Mouse (Mus musculus): ENCODE results near the gene Gm11983. TPM values are rescaled to one million over a fixed set of nuclear protein-coding genes. Genes with fewer than 3 reads are reported as not detected.
"Not testable (repeated sequence)": the region's sequence is repeated elsewhere in the genome, so short reads cannot be mapped to it uniquely, and the experiment has no call there.

Gene Gm11983
- not detected in 2 replicates for polyA plus RNA-seq (2015; fragmentation: Nextera tagmentation; extraction: Ambion mirVana)

DNA sequence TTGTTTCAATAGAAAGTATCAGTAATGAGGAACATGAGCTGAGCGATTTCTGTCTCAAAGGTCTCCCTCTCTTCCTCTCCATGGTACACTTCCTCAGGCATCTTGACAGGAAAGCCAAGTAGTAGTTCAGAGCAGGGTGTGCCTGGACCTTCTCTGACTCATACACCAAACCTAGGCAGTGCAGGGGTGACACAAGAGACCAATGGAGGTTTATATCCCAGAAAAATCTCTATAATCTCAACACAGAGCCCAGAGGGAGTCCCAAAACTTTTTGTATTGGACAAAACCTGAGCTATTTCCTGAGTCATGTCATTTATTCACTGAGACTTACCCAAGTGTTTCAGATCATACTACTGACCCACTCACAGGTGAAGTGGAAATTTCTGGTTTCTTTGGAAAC, at the start of gene Gm11983:
Gm11983 (minus strand) TSS at position 101 of the 400 bp plus-strand sequence.
- Histone ChIP-seq H3K36me3 (no peaks in the 10 kb centered on the region), H3K9me3 (no peaks in the 10 kb centered on the region), H3K27ac (no peak within 1 kb of the TSS), H3K4me2 (no peak within 1 kb of the TSS), H3K27me3 (replicated peaks) (no peaks in the 10 kb centered on the region), H3K4me3 (replicated peaks) (no peak within 1 kb of the TSS), H3K4me1 (no peaks in the 10 kb centered on the region), H3K9ac (no peak within 1 kb of the TSS)
- WGBS = 81% methylated on average over 1 of the region's 1 CpGs
- no peak for ATAC-seq (ENCODE audit: insufficient read depth, low FRiP score, low read depth)

DNA sequence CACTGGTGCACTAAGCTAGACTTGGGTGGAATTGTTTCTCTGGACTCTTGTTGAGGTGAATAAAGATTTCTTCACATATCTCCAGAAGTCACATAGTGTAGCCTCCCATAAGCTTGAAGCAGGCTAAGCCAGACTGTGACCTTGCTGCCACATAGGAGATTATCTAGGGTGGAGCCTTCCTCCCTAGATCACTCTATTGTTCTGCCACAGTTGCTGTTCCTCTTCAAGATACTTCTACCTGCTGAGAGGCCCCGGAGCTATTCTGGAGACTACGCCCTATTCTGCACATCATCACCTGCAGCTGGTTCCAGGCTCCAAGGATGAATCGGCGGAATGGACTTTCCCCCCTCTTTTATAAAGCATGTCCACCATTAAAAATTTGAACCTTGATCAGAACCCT, 45.6 kb upstream of the Gm11983 start:
- not testable (repeated sequence) for H3K4me2 ChIP-seq; H3K27me3 ChIP-seq (replicated peaks); ATAC-seq (ENCODE audit: insufficient read depth, low FRiP score, low read depth); H3K9ac ChIP-seq; H3K9me3 ChIP-seq; H3K27ac ChIP-seq; H3K4me3 ChIP-seq (replicated peaks); H3K36me3 ChIP-seq; H3K4me1 ChIP-seq
- WGBS = 86% methylated on average over 4 of the region's 4 CpGs

DNA sequence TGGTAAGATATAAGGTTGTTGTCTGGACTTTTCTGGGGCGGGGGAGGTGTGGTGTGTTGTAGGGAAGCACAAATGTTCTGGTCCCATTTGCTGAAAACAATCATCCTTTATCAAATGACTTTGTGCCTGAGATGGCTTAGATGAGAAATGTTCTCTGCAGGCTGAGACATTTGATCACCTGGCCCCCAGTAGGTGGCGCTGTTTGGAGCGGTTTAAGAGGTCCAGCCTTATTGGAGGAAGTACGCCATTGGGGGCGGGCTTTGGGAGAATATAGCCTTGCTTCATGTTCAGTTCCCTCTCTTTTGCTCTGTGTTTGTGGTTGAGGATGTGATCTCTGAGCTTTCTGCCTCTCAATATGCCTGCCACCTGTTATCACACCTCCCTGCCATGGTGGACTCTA, 44.2 kb upstream of the Gm11983 start:
- H3K4me1 ChIP-seq = no peaks in the 10 kb centered on the region
- no peaks in the 10 kb centered on the region for H3K36me3 ChIP-seq
- H3K4me2 ChIP-seq = no peak overlapping the region
- no peak overlapping the region for H3K4me3 ChIP-seq (replicated peaks)
- no peak overlapping the region for H3K27ac ChIP-seq
- H3K27me3 ChIP-seq (replicated peaks) = no peaks in the 10 kb centered on the region
- no peak for ATAC-seq (ENCODE audit: insufficient read depth, low FRiP score, low read depth)
- H3K9ac ChIP-seq = no peak overlapping the region
- no peaks in the 10 kb centered on the region for H3K9me3 ChIP-seq
- 54% methylated on average over 5 of the region's 5 CpGs for WGBS

GRCm38 (mm10) chr11:6877740-6878139, 40.3 kb upstream of the Gm11983 start:
- Histone ChIP-seq H3K4me1 (no peaks in the 10 kb centered on the region), H3K36me3 (no peaks in the 10 kb centered on the region), H3K27me3 (replicated peaks) (no peaks in the 10 kb centered on the region), H3K27ac (no peak overlapping the region), H3K9ac (no peak overlapping the region), H3K4me2 (no peak overlapping the region), H3K4me3 (replicated peaks) (no peak overlapping the region), H3K9me3 (no peaks in the 10 kb centered on the region)
- no peak for ATAC-seq (ENCODE audit: insufficient read depth, low FRiP score, low read depth)
- 64% methylated on average over 6 of the region's 6 CpGs for WGBS

DNA sequence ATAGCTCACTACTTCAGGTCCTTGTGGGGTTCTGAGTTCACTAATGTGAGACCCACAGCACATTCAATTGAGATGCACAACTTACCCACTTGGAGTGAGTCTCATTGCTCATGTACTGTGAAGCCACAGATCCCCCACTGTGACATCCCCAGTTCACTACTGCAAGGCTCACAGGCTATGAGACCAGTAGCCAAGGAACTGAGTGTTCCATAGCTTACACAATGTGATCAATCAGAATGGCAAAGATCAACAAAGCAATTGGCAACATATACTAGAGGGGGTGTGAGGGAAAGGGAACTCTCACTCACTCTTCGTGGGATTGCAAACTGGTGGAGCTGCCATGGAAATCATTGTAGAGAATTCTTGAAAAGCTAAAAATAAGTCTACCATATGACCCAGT, 33.5 kb upstream of the Gm11983 start:
- ATAC-seq (ENCODE audit: insufficient read depth, low FRiP score, low read depth) = no peak
- Histone ChIP-seq H3K9ac (no peak overlapping the region), H3K4me1 (no peaks in the 10 kb centered on the region), H3K4me3 (replicated peaks) (no peak overlapping the region), H3K36me3 (no peaks in the 10 kb centered on the region), H3K4me2 (no peak overlapping the region), H3K27ac (no peak overlapping the region), H3K27me3 (replicated peaks) (no peaks in the 10 kb centered on the region), H3K9me3 (no peaks in the 10 kb centered on the region)
- WGBS = 74% methylated on average over 1 of the region's 1 CpGs

DNA sequence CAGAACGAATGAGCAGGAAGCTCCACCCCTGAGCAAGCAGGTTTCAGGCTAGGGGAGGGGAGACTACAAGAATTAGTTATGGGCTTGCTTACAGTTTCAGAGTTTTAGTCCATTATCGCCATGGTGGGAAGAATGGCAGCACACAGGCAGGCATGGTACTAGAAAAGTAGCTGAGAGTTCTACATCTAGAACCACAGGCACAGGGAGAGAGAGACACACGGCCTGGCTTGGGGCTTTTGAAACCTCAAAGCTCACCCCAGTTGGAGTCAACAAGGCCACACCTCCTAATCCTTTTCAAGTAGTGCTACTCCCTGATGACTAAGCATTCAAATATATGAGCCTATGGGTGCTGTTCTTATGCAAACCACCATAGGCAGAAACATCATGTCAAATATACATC, 28.1 kb upstream of the Gm11983 start:
- no peak overlapping the region for H3K4me3 ChIP-seq (replicated peaks)
- H3K9me3 ChIP-seq = no peaks in the 10 kb centered on the region
- 83% methylated on average over 3 of the region's 3 CpGs for WGBS
- no peak overlapping the region for H3K27ac ChIP-seq
- H3K36me3 ChIP-seq = no peaks in the 10 kb centered on the region
- H3K4me1 ChIP-seq = no peaks in the 10 kb centered on the region
- H3K4me2 ChIP-seq = no peak overlapping the region
- ATAC-seq (ENCODE audit: insufficient read depth, low FRiP score, low read depth) = no peak
- no peaks in the 10 kb centered on the region for H3K27me3 ChIP-seq (replicated peaks)
- no peak overlapping the region for H3K9ac ChIP-seq

- WGBS = 77% methylated on average over 3 of the region's 3 CpGs
- no peak for ATAC-seq (ENCODE audit: insufficient read depth, low FRiP score, low read depth)
Measured at GRCm38 (mm10) chr11:6862185-6862584, 24.7 kb upstream of the Gm11983 start.

GRCm38 (mm10) chr11:6859898-6860858, 22.7 kb upstream of the Gm11983 start:
- H3K4me1 ChIP-seq = no peaks in the 10 kb centered on the region
- H3K4me3 ChIP-seq (replicated peaks) = no peak overlapping the region
- H3K9ac ChIP-seq = no peak overlapping the region
- no peak for ATAC-seq (ENCODE audit: insufficient read depth, low FRiP score, low read depth)
- H3K27me3 ChIP-seq (replicated peaks) = no peaks in the 10 kb centered on the region
- 24% methylated on average over 11 of the region's 11 CpGs for WGBS
- no peak overlapping the region for H3K27ac ChIP-seq
- no peaks in the 10 kb centered on the region for H3K36me3 ChIP-seq
- no peak overlapping the region for H3K4me2 ChIP-seq
- H3K9me3 ChIP-seq = no peaks in the 10 kb centered on the region

More at GRCm38 (mm10) chr11:6862185-6862584, 24.7 kb upstream of the Gm11983 start:
- no peaks in the 10 kb centered on the region for H3K36me3 ChIP-seq
- H3K27ac ChIP-seq = no peak overlapping the region
- H3K4me3 ChIP-seq (replicated peaks) = no peak overlapping the region
- no peaks in the 10 kb centered on the region for H3K27me3 ChIP-seq (replicated peaks)
- no peak overlapping the region for H3K9ac ChIP-seq
- no peaks in the 10 kb centered on the region for H3K9me3 ChIP-seq
- no peak overlapping the region for H3K4me2 ChIP-seq
- no peaks in the 10 kb centered on the region for H3K4me1 ChIP-seq

GRCm38 (mm10) chr11:6859096-6859495, 21.6 kb upstream of the Gm11983 start:
- Histone ChIP-seq H3K4me2 (no peak overlapping the region), H3K36me3 (no peaks in the 10 kb centered on the region), H3K9me3 (no peaks in the 10 kb centered on the region), H3K4me3 (replicated peaks) (no peak overlapping the region), H3K9ac (no peak overlapping the region), H3K27ac (no peak overlapping the region), H3K27me3 (replicated peaks) (no peaks in the 10 kb centered on the region), H3K4me1 (no peaks in the 10 kb centered on the region)
- no peak for ATAC-seq (ENCODE audit: insufficient read depth, low FRiP score, low read depth)
- WGBS = 88% methylated on average over 8 of the region's 8 CpGs

DNA sequence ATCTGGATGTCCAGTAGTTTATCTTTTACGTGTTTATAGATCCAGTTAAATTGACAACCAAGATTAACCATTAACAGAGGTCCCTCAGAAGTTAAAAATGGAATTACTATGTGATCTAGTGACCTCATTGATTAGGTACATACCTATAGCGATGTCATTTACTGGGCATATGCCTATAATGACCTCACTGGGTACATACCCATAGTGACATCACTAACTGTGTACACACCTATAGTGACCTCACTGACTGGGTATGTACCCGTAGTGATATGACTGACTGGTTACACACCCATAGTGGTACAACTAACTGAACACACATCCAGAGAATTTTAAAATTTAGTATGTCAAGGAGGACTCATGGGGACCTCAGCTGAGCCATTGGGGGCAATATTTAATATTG, 18.5 kb upstream of the Gm11983 start:
- no peaks in the 10 kb centered on the region for H3K9me3 ChIP-seq
- H3K4me2 ChIP-seq = no peak overlapping the region
- no peak overlapping the region for H3K27ac ChIP-seq
- H3K4me3 ChIP-seq (replicated peaks) = no peak overlapping the region
- H3K36me3 ChIP-seq = no peaks in the 10 kb centered on the region
- no peaks in the 10 kb centered on the region for H3K27me3 ChIP-seq (replicated peaks)
- H3K4me1 ChIP-seq = no peaks in the 10 kb centered on the region
- H3K9ac ChIP-seq = no peak overlapping the region
- 63% methylated on average over 3 of the region's 3 CpGs for WGBS
- ATAC-seq (ENCODE audit: insufficient read depth, low FRiP score, low read depth) = 0 out of 2 replicates have a peak, but pooled peaks have one; percentile 22

DNA sequence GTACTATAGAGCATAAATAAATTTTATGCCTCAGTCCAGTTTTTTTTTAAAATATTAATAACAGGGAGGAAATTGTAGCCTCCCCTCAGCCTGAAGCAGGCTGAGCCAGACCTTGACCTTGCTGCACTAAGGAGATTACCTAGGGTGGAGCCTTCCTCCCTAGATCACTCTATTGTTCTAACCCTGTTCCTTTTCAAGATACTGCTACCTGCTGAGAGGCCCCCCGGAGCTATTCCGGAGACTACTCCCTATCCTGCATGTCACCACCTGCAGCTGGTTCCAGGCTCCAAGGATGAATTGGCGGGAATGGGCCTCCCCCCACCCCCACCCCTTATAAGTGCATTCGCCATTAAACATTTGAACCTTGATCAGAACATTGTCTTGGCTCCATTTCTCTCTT, 15.9 kb upstream of the Gm11983 start:
- not testable (repeated sequence) for H3K9me3 ChIP-seq; H3K27ac ChIP-seq; ATAC-seq (ENCODE audit: insufficient read depth, low FRiP score, low read depth); H3K9ac ChIP-seq; H3K4me1 ChIP-seq; H3K4me2 ChIP-seq; H3K4me3 ChIP-seq (replicated peaks); H3K27me3 ChIP-seq (replicated peaks); H3K36me3 ChIP-seq
- WGBS = 76% methylated on average over 4 of the region's 4 CpGs

- Histone ChIP-seq H3K9me3 (no peaks in the 10 kb centered on the region), H3K27me3 (replicated peaks) (no peaks in the 10 kb centered on the region), H3K27ac (no peak overlapping the region), H3K9ac (no peak overlapping the region), H3K4me3 (replicated peaks) (no peak overlapping the region), H3K36me3 (no peaks in the 10 kb centered on the region), H3K4me1 (no peaks in the 10 kb centered on the region), H3K4me2 (no peak overlapping the region)
- WGBS = 75% methylated on average over 2 of the region's 2 CpGs
- no peak for ATAC-seq (ENCODE audit: insufficient read depth, low FRiP score, low read depth)
Measured at GRCm38 (mm10) chr11:6843831-6844230, 6.4 kb upstream of the Gm11983 start.
